Mouse (Mus musculus) limb, embryonic 11.5 days (tissue): Measurements from ENCODE around the gene Ankle1. TPM values are rescaled to one million over a fixed set of nuclear protein-coding genes. Genes with fewer than 3 reads are reported as not detected.

ENCODE experiments used
- ATAC-seq: fragments of 200-750 bp; cut with Nextera tagmentation; 2 replicates; pipeline ENCODE4 v1.8.0; 2017; ENCODE audit warnings: low read depth; ENCODE audit not compliant: insufficient number of reproducible peaks, low FRiP score, low TSS enrichment
- DNase-seq: peaks from one replicate; pipeline ENCODE4 v3.0.0-alpha.2; 2015; ENCODE audit warnings: low spot score
- H3K27ac ChIP-seq: fragments of 300-500 bp; sonication (generic); replicated peaks from 2 replicates; pipeline ENCODE4 v1.5.1; 2014; ENCODE audit warnings: low read depth, mild to moderate bottlenecking, low read length
- H3K27me3 ChIP-seq: fragments of 300-500 bp; sonication (generic); 2 replicates; pipeline ENCODE4 v1.6.1; 2014; ENCODE audit warnings: mild to moderate bottlenecking, low read length, mixed read lengths; ENCODE audit not compliant: control insufficient read depth, insufficient read depth
- H3K36me3 ChIP-seq: fragments of 300-500 bp; sonication (generic); 2 replicates; pipeline ENCODE4 v1.6.1; 2014; ENCODE audit warnings: mild to moderate bottlenecking, low read length, moderate library complexity, mixed read lengths; ENCODE audit not compliant: control insufficient read depth, insufficient read depth
- H3K4me1 ChIP-seq: fragments of 300-500 bp; sonication (generic); 2 replicates; pipeline ENCODE4 v1.6.1; 2014; ENCODE audit warnings: low read length, mixed read lengths; ENCODE audit not compliant: control insufficient read depth, insufficient read depth
- H3K4me2 ChIP-seq: fragments of 300-500 bp; sonication (generic); 2 replicates; pipeline ENCODE4 v1.6.1; 2014; ENCODE audit warnings: low read depth, mild to moderate bottlenecking, moderate library complexity; ENCODE audit not compliant: severe bottlenecking
- H3K4me3 ChIP-seq: fragments of 300-500 bp; sonication (generic); 2 replicates; pipeline ENCODE4 v1.5.1; 2014; ENCODE audit warnings: low read depth, low read length
- H3K9ac ChIP-seq: fragments of 300-500 bp; sonication (generic); 2 replicates; pipeline ENCODE4 v1.6.1; 2014; ENCODE audit warnings: mild to moderate bottlenecking, low read length
- H3K9me3 ChIP-seq: fragments of 300-500 bp; sonication (generic); 2 replicates; pipeline ENCODE4 v1.6.1; 2016; ENCODE audit warnings: low read length; ENCODE audit not compliant: control insufficient read depth
- WGBS: fragments of 180-500 bp; shearing (Covaris S2); extraction: QIAGEN DNeasy Blood & Tissue Kit; methylation state at CpG from one replicate; pipeline ENCODE4 v1.1.7; 2014; 5-methylcytosine and 5-hydroxymethylcytosine counted together
- polyA plus RNA-seq: library from polyadenylated mRNA; unstranded; fragments of >200 nt; fragmentation: Nextera tagmentation; extraction: Ambion mirVana; gene quantifications from 2 replicates; pipeline ENCODE4 v1.2.1, GENCODE M21; 2014

The Ankle1 gene
- polyA plus RNA-seq, 1 experiment from 2014 or later, result 21.5 TPM

GRCm38 (mm10) chr8:71451337-71451736 is 45.5 kb downstream of the Ankle1 start:
- Histone ChIP-seq H3K4me1 (no peaks in the 10 kb centered on the region), H3K27me3 (no peaks in the 10 kb centered on the region), H3K36me3 (no peaks in the 10 kb centered on the region), H3K4me2 (no peak overlapping the region), H3K9me3 (no peaks in the 10 kb centered on the region), H3K27ac (no peak overlapping the region), H3K9ac (no peak overlapping the region), H3K4me3 (no peak overlapping the region)
- DNase-seq (no peak), ATAC-seq (no peak)
- WGBS, result 65% methylated on average over 4 of the region's 4 CpGs

DNA sequence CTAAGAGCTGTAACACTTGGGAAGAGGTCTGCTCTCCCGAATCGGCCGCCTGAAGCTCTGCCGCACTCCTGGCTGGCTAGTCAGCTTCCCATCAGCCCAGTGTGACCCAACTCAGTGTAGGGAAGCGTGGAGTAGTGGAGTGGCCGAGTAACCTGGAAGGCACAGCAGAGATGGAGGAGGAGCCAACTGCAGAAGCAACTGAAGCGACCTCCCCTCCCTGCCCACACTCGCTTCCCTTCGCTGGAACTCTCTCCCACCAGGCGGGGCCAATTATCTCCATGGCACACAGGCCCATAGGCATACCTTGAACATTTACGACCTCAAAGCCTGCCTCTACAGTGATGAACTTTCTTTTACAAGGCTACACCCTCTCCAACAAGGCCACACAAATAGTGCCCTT is 46.0 kb downstream of the Ankle1 start:
- H3K9ac ChIP-seq, result no peak overlapping the region
- no peaks in the 10 kb centered on the region for H3K4me1 ChIP-seq
- 35% methylated on average over 11 of the region's 11 CpGs for WGBS
- H3K27me3 ChIP-seq, result no peaks in the 10 kb centered on the region
- no peak overlapping the region for H3K4me3 ChIP-seq
- DNase-seq, result no peak
- H3K36me3 ChIP-seq, result no peaks in the 10 kb centered on the region
- ATAC-seq, result no peak
- H3K27ac ChIP-seq, result no peak overlapping the region
- H3K4me2 ChIP-seq, result no peak overlapping the region
- no peaks in the 10 kb centered on the region for H3K9me3 ChIP-seq

DNA sequence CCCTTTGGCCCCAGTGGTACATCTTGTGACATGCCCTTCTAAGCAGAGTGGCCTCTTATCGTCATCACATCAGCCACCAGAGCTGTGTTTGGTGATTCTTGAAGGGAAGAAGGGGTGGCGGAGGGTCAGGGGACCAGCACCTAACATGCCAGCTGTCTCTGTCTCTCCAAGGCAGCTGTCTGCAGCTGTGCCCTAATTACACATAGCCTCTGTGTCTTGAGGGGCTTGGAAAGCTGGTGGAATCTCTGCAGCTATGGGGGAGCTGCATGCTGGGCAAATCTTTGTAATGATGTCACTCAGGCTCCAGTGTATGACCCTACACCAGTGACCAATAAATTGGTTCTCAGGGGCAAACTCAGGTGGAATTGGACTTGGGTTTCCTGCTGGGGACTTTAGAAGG is 46.9 kb downstream of the Ankle1 start:
- ATAC-seq, result no peak
- no peak overlapping the region for H3K9ac ChIP-seq
- no peaks in the 10 kb centered on the region for H3K36me3 ChIP-seq
- no peak overlapping the region for H3K4me2 ChIP-seq
- peak; percentile 16 for DNase-seq
- no peaks in the 10 kb centered on the region for H3K27me3 ChIP-seq
- no peaks in the 10 kb centered on the region for H3K9me3 ChIP-seq
- H3K4me3 ChIP-seq, result no peak overlapping the region
- H3K27ac ChIP-seq, result no peak overlapping the region
- 85% methylated on average over 2 of the region's 2 CpGs for WGBS
- no peaks in the 10 kb centered on the region for H3K4me1 ChIP-seq

- 77% methylated on average over 8 of the region's 8 CpGs for WGBS
These were observed 48.9 kb downstream of the Ankle1 start for GRCm38 (mm10) chr8:71454668-71455067.

DNA sequence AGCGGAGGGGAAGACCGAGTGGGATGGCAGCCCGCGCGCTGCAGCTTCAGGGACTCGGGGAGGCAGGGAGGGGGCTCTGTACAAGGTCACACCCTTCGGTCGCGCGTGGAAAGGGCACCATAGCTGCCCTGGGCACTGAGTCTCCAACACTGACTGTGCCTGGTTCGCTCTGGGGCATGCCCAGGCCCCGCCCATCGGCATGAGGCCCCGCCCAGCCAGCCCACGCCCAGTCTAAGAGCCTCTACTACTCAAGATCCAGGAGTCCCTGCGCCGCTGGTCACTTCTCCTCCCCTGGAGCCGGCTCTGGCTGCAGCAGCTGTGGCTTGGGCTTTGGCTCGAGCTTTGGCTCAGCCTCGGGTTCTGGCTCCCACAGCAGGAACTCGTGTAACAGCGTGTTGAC is 51.1 kb downstream of the Ankle1 start:
- Histone ChIP-seq H3K9me3 (no peaks in the 10 kb centered on the region), H3K9ac (no peak overlapping the region), H3K4me2 (no peak overlapping the region), H3K27ac (no peak overlapping the region), H3K4me3 (no peak overlapping the region), H3K27me3 (no peaks in the 10 kb centered on the region), H3K4me1 (no peaks in the 10 kb centered on the region), H3K36me3 (peaks cover 8% of the 10 kb centered on the region; the same call in 1 of the 2 replicates)
- WGBS, result 33% methylated on average over 22 of the region's 22 CpGs
- ATAC-seq (no peak), DNase-seq (no peak)

More at GRCm38 (mm10) chr8:71454668-71455067, 48.9 kb downstream of the Ankle1 start:
- DNase-seq (peak; percentile 14), ATAC-seq (no peak)
- Histone ChIP-seq H3K4me2 (no peak overlapping the region), H3K9me3 (no peaks in the 10 kb centered on the region), H3K4me1 (no peaks in the 10 kb centered on the region), H3K4me3 (no peak overlapping the region), H3K36me3 (peaks cover 2% of the 10 kb centered on the region; the same call in 1 of the 2 replicates), H3K27ac (no peak overlapping the region), H3K9ac (no peak overlapping the region), H3K27me3 (no peaks in the 10 kb centered on the region)

- peaks cover 8% of the 10 kb centered on the region; the same call in 1 of the 2 replicates for H3K36me3 ChIP-seq
- H3K27ac ChIP-seq, result no peak overlapping the region
- no peak overlapping the region for H3K4me2 ChIP-seq
- peaks cover 4% of the 10 kb centered on the region for H3K4me1 ChIP-seq
- no peak for ATAC-seq
- no peaks in the 10 kb centered on the region for H3K9me3 ChIP-seq
- no peak overlapping the region for H3K9ac ChIP-seq
- H3K4me3 ChIP-seq, result no peak overlapping the region
- H3K27me3 ChIP-seq, result peaks cover 3% of the 10 kb centered on the region; the same call in 1 of the 2 replicates
- 84% methylated on average over 20 of the region's 20 CpGs for WGBS
- DNase-seq, result no peak
These were observed 52.0 kb downstream of the Ankle1 start for GRCm38 (mm10) chr8:71457659-71458270.

Other genes with a start within 250 kb of the Ankle1 start
- 23.0 and 25.3 TPM in 2 replicates for gene Myo9b, start 133.3 kb upstream of the Ankle1 start, polyA plus RNA-seq
- gene Haus8, start 133.1 kb upstream of the Ankle1 start, polyA plus RNA-seq, result 66.8 and 70.3 TPM in 2 replicates
- 92.1 and 95.3 TPM in 2 replicates for gene Use1, start 39.2 kb upstream of the Ankle1 start, polyA plus RNA-seq
- gene Ocel1, start 34.7 kb upstream of the Ankle1 start, polyA plus RNA-seq, result 2.7 and 3.1 TPM in 2 replicates
- gene Nr2f6, start 24.1 kb upstream of the Ankle1 start, polyA plus RNA-seq, result 68.9 and 78.6 TPM in 2 replicates
- 3.4 and 4.1 TPM in 2 replicates for gene Ushbp1, start 10.2 kb upstream of the Ankle1 start, polyA plus RNA-seq
- gene Babam1, start 9.1 kb upstream of the Ankle1 start, polyA plus RNA-seq, result 109 and 119 TPM in 2 replicates
- 38.7 and 43.4 TPM in 2 replicates for gene Abhd8, start 57.6 kb downstream of the Ankle1 start, polyA plus RNA-seq
- 216 and 231 TPM in 2 replicates for gene Mrpl34, start 58.9 kb downstream of the Ankle1 start, polyA plus RNA-seq
- 115 TPM in 2 replicates for gene Dda1, start 63.2 kb downstream of the Ankle1 start, polyA plus RNA-seq
- 3.0 and 4.2 TPM in 2 replicates for gene Ano8, start 80.0 kb downstream of the Ankle1 start, polyA plus RNA-seq
- gene Gtpbp3, start 82.1 kb downstream of the Ankle1 start, polyA plus RNA-seq, result 8.3 and 8.7 TPM in 2 replicates
- 57.9 and 58.2 TPM in 2 replicates for gene Plvap, start 105.7 kb downstream of the Ankle1 start, polyA plus RNA-seq
- 0.30 and 0.71 TPM in 2 replicates for gene Ccdc194, start 119.7 kb downstream of the Ankle1 start, polyA plus RNA-seq
- gene Bst2, start 131.4 kb downstream of the Ankle1 start, polyA plus RNA-seq, result 1.7 and 1.8 TPM in 2 replicates
- gene Mvb12a, start 136.9 kb downstream of the Ankle1 start, polyA plus RNA-seq, result 66.5 and 74.2 TPM in 2 replicates
- gene Tmem221, start 152.9 kb downstream of the Ankle1 start, polyA plus RNA-seq, result 0.27 TPM in 1 of 2 replicates, not detected in the other
- not detected in 2 replicates for gene Nxnl1, start 160.6 kb downstream of the Ankle1 start, polyA plus RNA-seq
- gene Slc27a1, start 162.9 kb downstream of the Ankle1 start, polyA plus RNA-seq, result 16.7 and 18.0 TPM in 2 replicates
- gene Pgls, start 186.2 kb downstream of the Ankle1 start, polyA plus RNA-seq, result 230 and 239 TPM in 2 replicates
- 2.7 and 3.8 TPM in 2 replicates for gene Fam129c, start 191.6 kb downstream of the Ankle1 start, polyA plus RNA-seq
- 46.6 and 49.8 TPM in 2 replicates for gene Colgalt1, start 205.0 kb downstream of the Ankle1 start, polyA plus RNA-seq